Mouse (Mus musculus): ENCODE measurements at regions not wholly inside any gene's neighbourhood (a gene's known extent, or its start where the extent isn't known, plus 50 kb on each side); places are given as distances from the start of the nearest gene placed in this dataset.

DNA sequence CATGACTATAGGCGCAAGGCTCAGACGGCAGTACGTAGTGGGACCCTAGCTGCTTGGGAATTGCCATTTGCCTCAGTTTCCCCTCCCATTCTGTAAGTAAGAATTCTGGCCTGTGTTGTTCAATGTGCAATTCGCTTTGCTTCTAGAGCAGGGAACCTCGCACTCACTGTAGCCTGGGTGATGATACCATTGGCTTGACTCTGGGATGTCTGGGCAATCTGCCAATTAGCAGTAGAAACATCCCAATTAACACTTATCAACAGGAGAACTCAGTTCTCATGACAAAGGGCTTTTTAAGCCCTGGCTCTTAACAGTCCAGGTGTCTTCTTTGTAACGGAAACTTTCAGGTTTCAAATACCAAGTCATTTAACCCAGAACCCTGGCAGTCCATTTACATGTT is 270.2 kb downstream of the Setd4 start:
- Histone ChIP-seq H3K27ac (ENCODE audit: low read length) (no peak overlapping the region), H3K4me3 (ENCODE audit: low read depth, low read length) (no peak overlapping the region), H3K4me2 (replicated peaks; ENCODE audit: low read depth, low read length) (no peak overlapping the region), H3K4me1 (ENCODE audit: control insufficient read depth, insufficient read depth, low read length) (no peaks in the 10 kb centered on the region), H3K36me3 (ENCODE audit: control insufficient read depth, insufficient read depth, low read length) (no peaks in the 10 kb centered on the region), H3K9ac (replicated peaks; ENCODE audit: low read depth, low read length) (no peak overlapping the region), H3K27me3 (ENCODE audit: control insufficient read depth, insufficient read depth, low read length) (no peaks in the 10 kb centered on the region), H3K9me3 (ENCODE audit: control insufficient read depth, low read depth, low read length) (no peaks in the 10 kb centered on the region)
- ATAC-seq (ENCODE audit: insufficient number of reproducible peaks, insufficient read depth, low FRiP score, low read depth) = no peak
- WGBS = 75% methylated on average over 6 of the region's 6 CpGs

GRCm38 (mm10) chr16:93328680-93329395 is 275.0 kb downstream of the Setd4 start:
- ATAC-seq (ENCODE audit: insufficient number of reproducible peaks, insufficient read depth, low FRiP score, low read depth) = no peak
- H3K27ac ChIP-seq (ENCODE audit: low read length) = no peak overlapping the region
- no peaks in the 10 kb centered on the region for H3K36me3 ChIP-seq (ENCODE audit: control insufficient read depth, insufficient read depth, low read length)
- 45% methylated on average over 13 of the region's 13 CpGs for WGBS
- no peak overlapping the region for H3K4me3 ChIP-seq (ENCODE audit: low read depth, low read length)
- H3K9me3 ChIP-seq (ENCODE audit: control insufficient read depth, low read depth, low read length) = no peaks in the 10 kb centered on the region
- H3K4me1 ChIP-seq (ENCODE audit: control insufficient read depth, insufficient read depth, low read length) = no peaks in the 10 kb centered on the region
- H3K9ac ChIP-seq (replicated peaks; ENCODE audit: low read depth, low read length) = no peak overlapping the region
- no peak overlapping the region for H3K4me2 ChIP-seq (replicated peaks; ENCODE audit: low read depth, low read length)
- H3K27me3 ChIP-seq (ENCODE audit: control insufficient read depth, insufficient read depth, low read length) = no peaks in the 10 kb centered on the region

DNA sequence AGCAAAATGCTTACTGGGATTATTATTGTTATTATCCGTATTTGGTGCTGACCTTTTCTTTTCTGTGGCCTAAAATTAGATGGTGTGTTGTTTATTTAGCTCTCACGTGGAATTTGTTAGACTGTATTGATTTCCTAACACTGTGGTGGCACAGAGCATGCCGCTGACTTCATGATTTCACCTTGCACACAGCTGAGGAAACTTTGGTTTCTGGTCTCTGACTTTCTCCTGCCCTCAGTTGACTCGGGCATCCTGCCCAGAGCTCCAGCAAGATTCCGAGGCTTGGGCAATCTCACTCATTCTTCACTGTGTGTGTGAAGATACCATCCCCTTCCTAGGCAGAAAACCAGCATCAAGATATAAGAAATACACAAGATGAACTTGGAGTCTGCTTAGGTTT is 279.0 kb downstream of the Setd4 start:
- no peaks in the 10 kb centered on the region for H3K27me3 ChIP-seq (ENCODE audit: control insufficient read depth, insufficient read depth, low read length)
- H3K36me3 ChIP-seq (ENCODE audit: control insufficient read depth, insufficient read depth, low read length) = no peaks in the 10 kb centered on the region
- H3K4me2 ChIP-seq (replicated peaks; ENCODE audit: low read depth, low read length) = no peak overlapping the region
- H3K4me1 ChIP-seq (ENCODE audit: control insufficient read depth, insufficient read depth, low read length) = no peaks in the 10 kb centered on the region
- ATAC-seq (ENCODE audit: insufficient number of reproducible peaks, insufficient read depth, low FRiP score, low read depth) = no peak
- H3K27ac ChIP-seq (ENCODE audit: low read length) = no peak overlapping the region
- no peaks in the 10 kb centered on the region for H3K9me3 ChIP-seq (ENCODE audit: control insufficient read depth, low read depth, low read length)
- H3K9ac ChIP-seq (replicated peaks; ENCODE audit: low read depth, low read length) = no peak overlapping the region
- 81% methylated on average over 5 of the region's 5 CpGs for WGBS
- no peak overlapping the region for H3K4me3 ChIP-seq (ENCODE audit: low read depth, low read length)

GRCm38 (mm10) chr16:93323172-93323571 is 280.7 kb downstream of the Setd4 start:
- H3K9ac ChIP-seq (replicated peaks; ENCODE audit: low read depth, low read length) = no peak overlapping the region
- H3K4me3 ChIP-seq (ENCODE audit: low read depth, low read length) = no peak overlapping the region
- no peak overlapping the region for H3K4me2 ChIP-seq (replicated peaks; ENCODE audit: low read depth, low read length)
- no peak overlapping the region for H3K27ac ChIP-seq (ENCODE audit: low read length)
- no peaks in the 10 kb centered on the region for H3K4me1 ChIP-seq (ENCODE audit: control insufficient read depth, insufficient read depth, low read length)
- no peaks in the 10 kb centered on the region for H3K27me3 ChIP-seq (ENCODE audit: control insufficient read depth, insufficient read depth, low read length)
- 58% methylated on average over 5 of the region's 5 CpGs for WGBS
- no peak for ATAC-seq (ENCODE audit: insufficient number of reproducible peaks, insufficient read depth, low FRiP score, low read depth)
- H3K9me3 ChIP-seq (ENCODE audit: control insufficient read depth, low read depth, low read length) = no peaks in the 10 kb centered on the region
- H3K36me3 ChIP-seq (ENCODE audit: control insufficient read depth, insufficient read depth, low read length) = no peaks in the 10 kb centered on the region

- ATAC-seq (ENCODE audit: insufficient number of reproducible peaks, insufficient read depth, low FRiP score, low read depth) = no peak
- Histone ChIP-seq H3K4me3 (ENCODE audit: low read depth, low read length) (no peak overlapping the region), H3K4me1 (ENCODE audit: control insufficient read depth, insufficient read depth, low read length) (no peaks in the 10 kb centered on the region), H3K27me3 (ENCODE audit: control insufficient read depth, insufficient read depth, low read length) (no peaks in the 10 kb centered on the region), H3K9me3 (ENCODE audit: control insufficient read depth, low read depth, low read length) (no peaks in the 10 kb centered on the region), H3K27ac (ENCODE audit: low read length) (no peak overlapping the region), H3K4me2 (replicated peaks; ENCODE audit: low read depth, low read length) (no peak overlapping the region), H3K9ac (replicated peaks; ENCODE audit: low read depth, low read length) (no peak overlapping the region), H3K36me3 (ENCODE audit: control insufficient read depth, insufficient read depth, low read length) (no peaks in the 10 kb centered on the region)
- 80% methylated on average over 5 of the region's 5 CpGs for WGBS
These were observed 284.3 kb downstream of the Setd4 start for GRCm38 (mm10) chr16:93319581-93319980.

DNA sequence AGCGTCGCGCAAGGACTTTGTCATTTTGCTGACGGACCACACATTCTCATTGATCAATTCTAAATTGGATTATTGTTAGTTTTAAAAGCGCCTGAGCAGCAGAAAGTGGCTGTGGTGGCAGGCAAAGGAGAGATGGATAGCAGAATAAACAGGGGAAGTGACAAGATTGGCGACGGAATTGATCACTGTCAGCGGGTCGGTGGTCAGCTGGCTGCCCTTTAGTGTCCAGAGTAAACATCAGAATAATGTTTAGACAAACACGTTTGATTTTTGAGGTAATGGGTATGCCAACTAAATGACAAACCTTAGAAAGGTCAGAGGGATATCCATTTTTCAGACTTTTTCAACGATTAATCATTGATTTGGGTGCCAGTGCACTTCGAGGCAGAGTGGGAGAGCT is 292.2 kb downstream of the Setd4 start:
- no peak for ATAC-seq (ENCODE audit: insufficient number of reproducible peaks, insufficient read depth, low FRiP score, low read depth)
- no peaks in the 10 kb centered on the region for H3K4me1 ChIP-seq (ENCODE audit: control insufficient read depth, insufficient read depth, low read length)
- H3K9me3 ChIP-seq (ENCODE audit: control insufficient read depth, low read depth, low read length) = no peaks in the 10 kb centered on the region
- 19% methylated on average over 12 of the region's 12 CpGs for WGBS
- H3K27ac ChIP-seq (ENCODE audit: low read length) = no peak overlapping the region
- H3K36me3 ChIP-seq (ENCODE audit: control insufficient read depth, insufficient read depth, low read length) = no peaks in the 10 kb centered on the region
- no peak overlapping the region for H3K4me2 ChIP-seq (replicated peaks; ENCODE audit: low read depth, low read length)
- H3K9ac ChIP-seq (replicated peaks; ENCODE audit: low read depth, low read length) = no peak overlapping the region
- H3K27me3 ChIP-seq (ENCODE audit: control insufficient read depth, insufficient read depth, low read length) = peaks cover 7% of the 10 kb centered on the region
- H3K4me3 ChIP-seq (ENCODE audit: low read depth, low read length) = no peak overlapping the region

DNA sequence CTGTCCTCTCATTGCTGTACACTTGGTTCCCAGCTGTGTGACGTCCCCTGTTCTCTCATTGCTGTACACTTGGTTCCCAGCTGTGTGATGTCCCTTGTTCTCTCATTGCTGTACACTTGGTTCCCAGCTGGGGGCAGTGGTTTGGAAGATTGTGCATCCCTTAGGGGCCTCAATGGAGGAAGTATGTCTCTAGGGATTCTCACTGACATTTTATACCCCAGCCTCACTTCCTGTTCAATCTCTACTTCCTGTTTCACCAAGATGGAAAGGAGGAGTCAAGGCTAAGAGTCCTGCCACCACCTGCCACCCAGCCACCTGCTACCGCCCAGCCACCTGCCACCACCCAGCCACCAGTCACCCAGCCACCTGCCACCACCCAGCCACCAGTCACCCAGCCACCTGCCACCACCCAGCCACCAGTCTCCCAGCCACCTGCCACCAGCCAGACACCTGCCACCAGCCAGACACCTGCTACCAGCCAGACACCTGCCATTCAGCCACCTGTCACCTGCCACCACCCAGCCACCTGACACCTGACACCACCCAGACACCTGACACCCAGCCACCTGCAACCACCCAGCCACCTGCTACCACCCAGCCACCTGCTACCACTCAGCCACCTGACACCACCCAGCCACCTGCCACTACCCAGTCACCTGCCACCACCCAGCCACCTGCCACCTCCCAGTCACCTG is 295.1 kb downstream of the Setd4 start:
- Histone ChIP-seq H3K4me2 (replicated peaks; ENCODE audit: low read depth, low read length) (no peak overlapping the region), H3K4me3 (ENCODE audit: low read depth, low read length) (no peak overlapping the region), H3K36me3 (ENCODE audit: control insufficient read depth, insufficient read depth, low read length) (no peaks in the 10 kb centered on the region), H3K9ac (replicated peaks; ENCODE audit: low read depth, low read length) (no peak overlapping the region), H3K9me3 (ENCODE audit: control insufficient read depth, low read depth, low read length) (no peaks in the 10 kb centered on the region), H3K27ac (ENCODE audit: low read length) (no peak overlapping the region), H3K27me3 (ENCODE audit: control insufficient read depth, insufficient read depth, low read length) (peaks cover 7% of the 10 kb centered on the region), H3K4me1 (ENCODE audit: control insufficient read depth, insufficient read depth, low read length) (no peaks in the 10 kb centered on the region)
- ATAC-seq (ENCODE audit: insufficient number of reproducible peaks, insufficient read depth, low FRiP score, low read depth) = 0 out of 2 replicates have a peak, but pooled peaks have one; percentile 28
- WGBS = 82% methylated on average over 2 of the region's 2 CpGs

DNA sequence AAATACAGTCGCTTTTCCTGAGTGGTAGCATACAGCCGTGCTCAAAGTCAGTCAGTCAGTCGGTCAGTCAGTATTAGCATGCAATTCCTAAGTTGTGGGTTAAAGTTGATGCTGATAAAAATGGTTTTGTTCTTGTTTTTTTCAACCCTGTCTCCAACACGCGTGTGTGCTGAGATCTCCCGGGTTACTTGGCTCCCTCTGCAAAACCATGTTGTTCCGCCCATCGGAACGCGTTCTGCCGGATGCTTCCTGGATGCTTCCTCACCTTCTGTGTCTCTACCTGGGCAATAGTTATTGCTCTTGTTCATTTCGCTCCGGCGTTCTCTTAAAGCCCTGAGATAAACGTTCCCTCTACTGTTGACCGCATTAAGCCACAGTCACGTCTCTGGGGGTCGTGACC is 296.9 kb downstream of the Setd4 start:
- Histone ChIP-seq H3K36me3 (ENCODE audit: control insufficient read depth, insufficient read depth, low read length) (no peaks in the 10 kb centered on the region), H3K4me2 (replicated peaks; ENCODE audit: low read depth, low read length) (no peak overlapping the region), H3K9me3 (ENCODE audit: control insufficient read depth, low read depth, low read length) (no peaks in the 10 kb centered on the region), H3K27me3 (ENCODE audit: control insufficient read depth, insufficient read depth, low read length) (peaks cover 7% of the 10 kb centered on the region), H3K9ac (replicated peaks; ENCODE audit: low read depth, low read length) (no peak overlapping the region), H3K4me3 (ENCODE audit: low read depth, low read length) (no peak overlapping the region), H3K4me1 (ENCODE audit: control insufficient read depth, insufficient read depth, low read length) (no peaks in the 10 kb centered on the region), H3K27ac (ENCODE audit: low read length) (no peak overlapping the region)
- WGBS = 86% methylated on average over 18 of the region's 18 CpGs
- ATAC-seq (ENCODE audit: insufficient number of reproducible peaks, insufficient read depth, low FRiP score, low read depth) = no peak

Data from stomach, embryonic 14.5 days (tissue).